Mouse (Mus musculus) thymus, postnatal 10 days (tissue): ENCODE data around the gene Gdf7.

Source experiments
- DNase-seq, 2 experiments: peaks; one replicate each; pipeline ENCODE4 v3.0.0; 2021; ENCODE audit warnings: low spot score in 2 of 2

Gdf7 gene

DNA sequence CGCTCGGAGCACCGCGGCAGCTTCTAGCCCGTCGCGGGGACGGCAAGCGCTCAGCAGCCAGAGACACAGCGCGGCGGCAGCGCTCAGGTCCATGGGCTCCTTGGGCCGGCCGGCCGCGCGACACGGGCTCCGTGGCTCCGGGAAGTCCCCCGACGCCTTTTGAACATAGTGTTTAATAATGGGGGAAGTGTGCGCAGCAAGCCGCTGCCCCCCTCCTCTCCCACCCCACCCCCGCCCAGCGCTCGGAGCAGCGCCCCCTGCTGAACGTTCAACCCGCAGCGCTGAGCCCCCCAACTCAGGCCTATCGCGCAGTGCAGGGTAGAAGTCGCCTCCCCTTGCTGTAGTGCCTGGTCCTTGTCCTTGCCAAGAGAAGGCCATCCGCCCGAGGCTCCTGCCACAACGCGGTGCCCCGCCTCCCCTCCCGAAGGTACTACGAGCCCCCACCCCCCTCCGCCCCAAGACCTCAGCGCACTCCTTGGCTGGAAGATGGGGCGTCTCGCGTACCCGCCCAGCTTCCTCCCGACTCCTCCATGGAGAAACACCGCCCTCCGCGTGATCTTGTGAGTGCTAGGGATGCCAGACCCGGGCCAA lies at the start of gene Gdf7:
Gene Gdf7 (minus strand): TSS at position 114 of the 591 bp plus-strand sequence.
- DNase-seq: no peak

- DNase-seq: no peak
Measured at GRCm38 (mm10) chr12:8351025-8351903, 49.5 kb upstream of the Gdf7 start.

GRCm38 (mm10) chr12:8348733-8349513 lies 47.2 kb upstream of the Gdf7 start:
- DNase-seq: no peak

GRCm38 (mm10) chr12:8347746-8348462 lies 46.1 kb upstream of the Gdf7 start:
- no peak for DNase-seq

GRCm38 (mm10) chr12:8345539-8345938 lies 43.8 kb upstream of the Gdf7 start:
- DNase-seq: no peak

DNA sequence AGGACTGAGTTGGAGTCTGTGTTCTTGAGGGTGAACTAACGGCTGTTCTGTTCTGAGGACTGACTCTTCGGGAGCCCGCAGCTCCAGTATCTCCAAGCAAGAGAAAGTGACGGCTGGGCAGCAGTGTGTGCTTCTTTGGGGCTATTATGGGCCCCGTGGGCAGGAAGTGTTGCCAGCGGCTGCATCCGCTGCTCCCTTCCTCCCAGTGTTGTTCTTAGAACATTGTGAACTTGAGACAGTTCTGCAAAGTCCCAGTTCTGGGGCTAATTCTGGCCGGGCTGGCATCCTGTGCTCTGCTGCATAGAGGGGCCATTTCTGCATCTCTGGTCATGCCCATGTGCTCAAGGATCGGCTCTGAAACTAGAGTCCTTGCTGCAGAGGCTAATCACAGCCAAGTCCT lies 43.1 kb upstream of the Gdf7 start:
- DNase-seq: no peak

DNA sequence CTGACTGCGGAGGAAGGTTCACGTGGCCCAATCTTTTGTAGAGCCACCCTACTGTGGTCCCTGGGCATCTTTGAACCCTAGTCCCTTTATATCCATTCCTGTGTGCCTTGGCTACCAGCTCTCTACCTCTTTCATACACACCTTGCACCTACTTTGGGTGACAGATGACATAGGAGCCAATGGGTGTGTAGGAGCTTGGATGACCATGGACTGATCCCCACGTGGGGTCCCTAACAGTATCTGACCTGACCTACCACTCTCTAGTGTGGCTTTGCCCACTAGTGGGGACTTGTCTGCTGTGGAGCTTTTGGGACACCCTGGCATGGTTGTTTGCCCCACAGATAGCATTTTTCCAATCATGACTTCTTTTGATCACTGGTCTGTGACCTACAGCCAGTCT lies 41.6 kb upstream of the Gdf7 start:
- no peak for DNase-seq

DNA sequence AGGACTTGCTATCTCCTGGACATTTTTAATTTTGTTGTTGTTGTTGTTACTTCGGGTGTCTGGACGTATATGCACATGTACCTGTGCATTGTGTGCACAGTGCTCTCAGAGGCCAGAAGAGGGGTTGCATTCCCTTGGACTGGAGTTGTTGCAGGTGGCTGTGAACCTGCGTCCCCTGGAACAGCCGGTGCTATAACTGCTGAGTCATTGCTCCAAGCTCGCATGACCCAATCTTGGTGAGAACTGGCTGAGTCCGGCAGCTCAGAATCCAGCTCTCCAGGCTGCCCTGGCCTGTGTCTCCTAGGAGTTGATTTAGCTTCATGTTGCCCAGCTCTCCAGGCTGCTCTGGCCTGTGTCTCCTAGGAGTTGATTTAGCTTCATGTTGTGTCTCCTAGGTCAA lies 39.3 kb upstream of the Gdf7 start:
- no peak for DNase-seq

DNA sequence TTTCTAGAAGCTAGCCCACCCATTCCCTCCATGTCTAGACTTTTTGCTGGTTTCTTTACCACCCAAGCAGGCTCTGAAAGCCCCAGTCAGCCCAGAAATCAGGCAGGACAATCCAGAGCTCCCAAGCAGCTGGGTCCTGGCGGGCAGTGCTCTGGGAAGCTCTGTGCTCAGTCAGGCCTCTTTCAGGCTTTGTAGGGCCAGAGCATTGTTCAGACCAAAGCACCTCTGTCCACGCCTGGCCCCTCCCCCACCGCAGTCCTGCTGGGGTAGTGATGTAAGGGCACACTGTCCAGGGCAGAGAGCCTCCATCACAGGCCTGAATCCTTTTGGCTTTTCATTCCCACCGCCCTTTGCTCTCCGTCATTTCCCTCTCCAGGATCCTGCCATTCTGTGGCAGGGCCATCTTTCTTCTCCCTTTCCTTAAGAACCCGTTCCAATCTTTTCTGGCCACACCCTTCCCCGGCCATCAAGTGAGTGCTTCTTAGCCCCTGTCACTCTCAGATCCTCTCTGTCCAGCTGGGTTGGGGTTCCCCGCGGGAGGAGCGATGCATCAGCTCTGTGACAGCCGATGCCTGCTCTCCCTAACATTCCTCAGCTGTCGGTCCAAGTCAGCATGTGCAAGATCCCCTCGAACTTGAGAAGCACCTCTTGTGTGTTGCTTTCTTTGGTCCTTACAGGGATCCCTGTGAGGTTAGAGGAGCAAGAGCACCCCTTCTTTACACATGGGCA lies 38.0 kb upstream of the Gdf7 start:
- no peak for DNase-seq

GRCm38 (mm10) chr12:8338918-8339317 lies 37.2 kb upstream of the Gdf7 start:
- no peak for DNase-seq

DNA sequence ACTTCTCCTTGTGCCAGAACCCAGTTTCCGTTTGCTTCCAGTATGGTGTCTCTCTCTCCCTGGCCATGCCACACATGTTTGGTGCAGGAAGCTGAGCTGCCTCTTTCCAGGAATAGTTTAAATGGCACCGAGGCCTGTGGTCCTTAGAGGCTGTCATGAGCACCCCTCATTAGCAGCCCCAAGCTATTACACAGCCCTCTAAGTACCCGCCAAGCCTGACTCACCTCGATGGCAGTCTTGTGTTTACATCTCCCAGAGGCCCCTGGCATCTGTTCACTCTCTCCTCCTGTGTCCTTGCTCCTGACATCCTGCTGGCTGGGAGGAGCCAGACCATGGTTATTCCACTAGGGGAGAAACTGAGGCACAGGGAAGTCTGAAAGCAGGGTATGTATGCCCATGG lies 36.7 kb upstream of the Gdf7 start:
- DNase-seq: no peak

GRCm38 (mm10) chr12:8337286-8338060 lies 35.7 kb upstream of the Gdf7 start:
- DNase-seq: no peak

GRCm38 (mm10) chr12:8336601-8337285 lies 35.0 kb upstream of the Gdf7 start:
- DNase-seq: no peak

- DNase-seq: no peak
Measured at GRCm38 (mm10) chr12:8335503-8335902, 33.7 kb upstream of the Gdf7 start.

- no peak for DNase-seq
Measured at GRCm38 (mm10) chr12:8334261-8334660, 32.5 kb upstream of the Gdf7 start.

- no peak for DNase-seq
Measured at GRCm38 (mm10) chr12:8333617-8334016, 31.9 kb upstream of the Gdf7 start.

DNA sequence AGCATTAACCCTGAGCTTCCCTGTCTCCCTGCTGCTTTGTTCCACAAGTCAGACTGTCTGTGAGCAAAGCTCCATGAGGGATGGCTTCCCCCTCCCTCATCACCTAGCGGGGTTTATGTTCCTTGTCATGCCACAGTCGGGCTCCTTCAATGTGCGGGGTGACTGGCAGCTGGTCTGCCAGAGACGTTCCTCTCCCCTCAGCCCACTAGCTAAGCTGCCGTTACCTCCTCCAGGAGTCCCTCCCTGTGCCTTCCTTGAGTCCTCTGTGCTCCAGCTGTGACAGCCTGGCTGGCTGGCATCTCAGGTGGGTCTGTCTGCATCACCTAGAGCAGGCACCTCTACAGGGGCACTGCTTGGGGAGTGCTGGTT lies 30.4 kb upstream of the Gdf7 start:
- no peak for DNase-seq

DNA sequence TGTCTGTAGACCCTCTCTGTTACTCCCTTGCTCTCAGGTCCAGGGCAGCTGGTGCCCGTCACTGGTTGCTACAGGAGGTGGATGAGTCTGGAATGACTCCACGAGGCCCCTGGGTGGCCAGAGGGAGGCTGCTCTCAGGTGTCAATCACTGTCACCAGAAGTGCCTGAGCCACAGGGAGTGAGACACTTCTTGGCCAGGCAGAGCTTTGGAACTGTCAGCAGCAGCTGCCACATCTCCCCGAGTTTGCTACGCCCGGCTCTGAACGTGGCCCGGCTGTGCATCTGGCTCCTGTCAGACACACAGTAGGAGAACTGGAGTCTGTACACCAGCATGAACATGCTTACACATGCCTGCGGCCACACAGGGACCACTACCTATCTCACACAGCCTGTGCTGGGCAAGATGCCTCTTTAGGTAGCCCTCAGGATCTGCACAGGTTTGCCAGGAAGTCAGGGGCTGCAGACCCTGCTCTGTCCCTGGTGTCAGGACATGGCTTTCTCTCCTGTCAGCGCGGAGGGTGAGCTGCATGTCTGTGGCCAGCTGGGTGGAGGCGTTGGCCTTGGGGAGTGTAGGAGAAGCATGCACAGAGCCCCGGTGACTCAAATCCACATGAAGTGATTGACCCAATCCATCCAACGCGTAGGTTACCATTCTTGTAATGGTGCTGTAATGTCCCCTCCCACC lies 29.9 kb upstream of the Gdf7 start:
- no peak for DNase-seq

DNA sequence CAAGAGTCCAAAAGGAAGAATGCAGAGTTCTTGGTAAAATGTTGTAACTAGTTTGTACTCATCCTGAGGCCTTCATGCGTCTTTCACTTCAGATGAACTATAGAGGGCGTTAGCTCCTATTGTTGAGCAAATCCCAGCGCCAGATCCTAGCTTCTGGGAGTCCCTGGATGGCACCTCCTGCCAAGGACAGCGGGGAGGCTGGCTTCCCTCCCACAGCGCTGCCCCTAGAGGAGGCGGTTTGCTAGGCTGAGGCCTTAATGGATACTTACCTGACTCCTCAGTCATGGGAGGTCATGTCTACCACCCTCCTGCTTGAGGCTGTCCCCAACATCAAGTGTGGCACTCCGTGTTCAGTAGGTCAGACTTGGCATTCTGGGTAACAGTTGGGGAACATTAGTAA lies 27.5 kb upstream of the Gdf7 start:
- DNase-seq: no peak
